Mouse (Mus musculus) kidney, adult 2 months (tissue): ENCODE measurements around the gene Asic5.

Source experiments
- CTCF ChIP-seq: fragments of 200-500 bp; conservative IDR thresholded peaks from 2 replicates; pipeline ENCODE4 v1.5.1; 2011; ENCODE audit warnings: low read depth, mild to moderate bottlenecking, control low read depth, low read length, moderate library complexity, mixed read lengths; ENCODE audit not compliant: insufficient read depth, insufficient read length
- POLR2A ChIP-seq: fragments of 200-500 bp; IDR thresholded peaks from one replicate; pipeline ENCODE4 v1.6.1; 2011; ENCODE audit warnings: low read depth, low read length, control low read depth

GRCm38 (mm10) chr3:82044902-82045301, 62.8 kb downstream of the Asic5 start:
- TF ChIP-seq CTCF: no peak
- no peak for TF ChIP-seq POLR2A
